Mouse (Mus musculus): Measurements from ENCODE around the gene Garem2.

DNA sequence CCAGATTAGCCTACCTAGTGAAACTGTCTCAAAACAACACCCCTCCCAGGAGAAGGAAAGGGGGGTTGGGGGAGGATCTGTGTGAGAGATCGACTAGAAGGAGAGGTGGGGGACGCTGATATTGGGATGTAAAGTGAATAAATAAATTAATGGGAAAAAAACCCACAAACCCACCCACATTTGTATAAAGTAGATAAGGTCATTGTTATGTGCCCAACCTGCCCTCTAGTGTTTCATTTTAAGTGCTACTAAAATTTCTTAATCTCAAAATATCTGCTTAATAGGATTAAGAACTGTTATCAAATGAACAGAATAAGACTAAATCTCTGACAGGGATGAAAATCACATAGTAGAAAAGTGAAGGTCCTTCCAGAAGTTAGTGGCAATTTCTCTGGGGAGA, 10.6 kb upstream of the Garem2 start:
- TF ChIP-seq CTCF (IDR thresholded peaks at IDR 0.05; ENCODE audit: extremely low read depth, insufficient read length, insufficient replicate concordance, low read depth, low read length) = no peak
- no peak for TF ChIP-seq POLR2A (IDR thresholded peaks at IDR 0.05; ENCODE audit: low read depth, low read length)
